Mouse (Mus musculus) thymus, adult 2 months (tissue): ENCODE data around the gene Hrh2. TPM values are rescaled to one million over a fixed set of nuclear protein-coding genes. Genes with fewer than 3 reads are reported as not detected.

ENCODE experiments used
- DNase-seq: peaks from one replicate; pipeline ENCODE4 v3.0.0; 2021
- H3K27ac ChIP-seq: fragments of 200-500 bp; 2 replicates; pipeline ENCODE4 v1.5.1; 2012; ENCODE audit warnings: low read length, control low read depth; ENCODE audit not compliant: control insufficient read depth, insufficient read depth
- H3K27me3 ChIP-seq: fragments of 200-500 bp; 2 replicates; pipeline ENCODE4 v1.6.1; 2012; ENCODE audit warnings: mild to moderate bottlenecking, low read length, moderate library complexity, mixed read lengths; ENCODE audit not compliant: control insufficient read depth, insufficient read depth
- H3K36me3 ChIP-seq: fragments of 200-500 bp; 2 replicates; pipeline ENCODE4 v1.6.1; 2012; ENCODE audit warnings: mild to moderate bottlenecking, low read length, moderate library complexity; ENCODE audit not compliant: control insufficient read depth, insufficient read depth
- H3K4me1 ChIP-seq: fragments of 200-500 bp; replicated peaks from 2 replicates; pipeline ENCODE4 v1.6.1; 2012; ENCODE audit warnings: low read length; ENCODE audit not compliant: control insufficient read depth, insufficient read depth
- H3K4me3 ChIP-seq: fragments of 200-500 bp; 2 replicates; pipeline ENCODE4 v1.5.1; 2012; ENCODE audit warnings: mild to moderate bottlenecking, low read length, control low read depth, moderate library complexity; ENCODE audit not compliant: control insufficient read depth, insufficient read depth
- CTCF ChIP-seq: fragments of 200-500 bp; IDR thresholded peaks from 2 replicates; pipeline ENCODE4 v1.5.1; 2012; ENCODE audit warnings: mild to moderate bottlenecking, control low read depth, low read length, moderate library complexity, borderline replicate concordance; ENCODE audit not compliant: control insufficient read depth, poor library complexity, insufficient read depth; ENCODE audit errors: extremely low read depth
- POLR2A ChIP-seq: fragments of 200-500 bp; IDR thresholded peaks from 2 replicates; pipeline ENCODE4 v1.6.1; 2012; ENCODE audit warnings: mild to moderate bottlenecking, low read length, control low read depth, moderate library complexity; ENCODE audit not compliant: control insufficient read depth, poor library complexity, insufficient read depth; ENCODE audit errors: extremely low read depth
- WGBS: fragments of 180-500 bp; shearing (Covaris S2); methylation state at CpG from one replicate; pipeline ENCODE4 v1.1.7; 2018; 5-methylcytosine and 5-hydroxymethylcytosine counted together
- polyA plus RNA-seq: library from polyadenylated mRNA; depleted of rRNA; stranded (reverse); fragments of >200 nt; gene quantifications from 2 replicates; pipeline ENCODE4 v1.2.3, GENCODE M21; 2012; rRNA removed

The Hrh2 gene
- polyA plus RNA-seq, 1 experiment = 4.2 TPM

GRCm38 (mm10) chr13:54282149-54282860, 90.4 kb downstream of the Hrh2 start:
- Histone ChIP-seq H3K27ac (no peak overlapping the region), H3K4me3 (no peak overlapping the region), H3K36me3 (no peaks in the 10 kb centered on the region), H3K4me1 (0 out of 2 replicates have a peak, but pooled peaks cover 3% of the 10 kb centered on the region), H3K27me3 (no peaks in the 10 kb centered on the region)
- DNase-seq = no peak
- WGBS = 16% methylated on average over 17 of the region's 17 CpGs
- TF ChIP-seq CTCF (no peak), POLR2A (no peak)

GRCm38 (mm10) chr13:54282861-54283206, 90.9 kb downstream of the Hrh2 start:
- no peak for DNase-seq
- Histone ChIP-seq H3K4me1 (0 out of 2 replicates have a peak, but pooled peaks cover 3% of the 10 kb centered on the region), H3K27ac (no peak overlapping the region), H3K36me3 (no peaks in the 10 kb centered on the region), H3K27me3 (no peaks in the 10 kb centered on the region), H3K4me3 (no peak overlapping the region)
- TF ChIP-seq CTCF (no peak), POLR2A (no peak)
- 4% methylated on average over 10 of the region's 10 CpGs for WGBS

Other genes starting within 250 kb of the Hrh2 start
- 0.04 TPM in 1 of 2 replicates, not detected in the other for gene Drd1, start 136.4 kb upstream of the Hrh2 start, polyA plus RNA-seq
- gene Sfxn1, start 120.3 kb upstream of the Hrh2 start, polyA plus RNA-seq = 16.2 and 19.0 TPM in 2 replicates
- 1.9 TPM in 2 replicates for gene Cplx2, start 179.2 kb downstream of the Hrh2 start, polyA plus RNA-seq